Comparison of ENCODE assay signal across 14 mouse cellular contexts in genomic region chr15:85909492-85909829, GRCm38 (mm10). TPM values are rescaled to one million over a fixed set of nuclear protein-coding genes. Genes with fewer than 3 reads are reported as not detected.
DNase-seq lines count a peak whose midpoint lies in the region; ATAC-seq and TF ChIP-seq lines count a peak whose summit lies in the region.
"Had no signal": no experiment of that assay in that cellular context is flagged by ENCODE, and none has a peak within 500 bp of the region (broad histone marks: within the 10 kb centered on the region; RNA-seq: fewer than 3 reads in every experiment).

No protein-coding gene starts in this region.

- 90% methylated on average over 3 of the region's 3 CpGs for WGBS in embryonic facial prominence, embryonic 13.5 days
- 91% methylated on average over 3 of the region's 3 CpGs for WGBS in embryonic facial prominence, embryonic 10.5 days
- 52% methylated on average over 3 of the region's 3 CpGs for WGBS in kidney, embryonic 15.5 days
- WGBS in stomach, postnatal 0 days, result 59% methylated on average over 3 of the region's 3 CpGs

- no peaks in the 10 kb centered on the region for H3K27me3 ChIP-seq in embryonic facial prominence, embryonic 13.5 days
- no peaks in the 10 kb centered on the region for H3K27me3 ChIP-seq in embryonic facial prominence, embryonic 10.5 days (replicated peaks; ENCODE audit: low read depth, poor library complexity, severe bottlenecking)
- H3K27me3 ChIP-seq in kidney, embryonic 15.5 days, result no peaks in the 10 kb centered on the region
- no peaks in the 10 kb centered on the region for H3K27me3 ChIP-seq in stomach, postnatal 0 days (ENCODE audit: control insufficient read depth, insufficient read depth, low read length)

- no peak for TF ChIP-seq EP300 in stomach, postnatal 0 days (optimal IDR thresholded peaks at IDR 0.05)

- peak overlapping the region; percentile 60 for H3K27ac ChIP-seq in embryonic facial prominence, embryonic 13.5 days
- H3K27ac ChIP-seq in embryonic facial prominence, embryonic 10.5 days (replicated peaks), result no peak overlapping the region
- peak overlapping the region; percentile 74 for H3K27ac ChIP-seq in kidney, embryonic 15.5 days
- H3K27ac ChIP-seq in stomach, postnatal 0 days (replicated peaks), result peak overlapping the region; percentile 78
- H3K27ac ChIP-seq: liver, embryonic 13.5 days; macrophage had no signal

- peak overlapping the region; percentile 36; the same call in 1 of the 2 replicates for H3K9ac ChIP-seq in embryonic facial prominence, embryonic 13.5 days
- H3K9ac ChIP-seq in kidney, embryonic 15.5 days, result no peak overlapping the region
- H3K9ac ChIP-seq in stomach, postnatal 0 days (ENCODE audit: low read length), result no peak overlapping the region
- H3K9ac ChIP-seq: liver, embryonic 13.5 days had no signal

- no peaks in the 10 kb centered on the region for H3K36me3 ChIP-seq in embryonic facial prominence, embryonic 13.5 days
- H3K36me3 ChIP-seq in embryonic facial prominence, embryonic 10.5 days (replicated peaks), result peaks cover 3% of the 10 kb centered on the region; the same call in 1 of the 2 replicates
- peaks cover 9% of the 10 kb centered on the region for H3K36me3 ChIP-seq in kidney, embryonic 15.5 days
- H3K36me3 ChIP-seq in stomach, postnatal 0 days (ENCODE audit: control insufficient read depth, insufficient read depth, low read length), result no peaks in the 10 kb centered on the region
- H3K36me3 ChIP-seq: liver, embryonic 13.5 days had no signal

- H3K9me3 ChIP-seq in embryonic facial prominence, embryonic 13.5 days, result no peaks in the 10 kb centered on the region
- no peaks in the 10 kb centered on the region for H3K9me3 ChIP-seq in embryonic facial prominence, embryonic 10.5 days
- 0 out of 2 replicates have a peak, but pooled peaks cover 3% of the 10 kb centered on the region for H3K9me3 ChIP-seq in kidney, embryonic 15.5 days (replicated peaks)
- no peaks in the 10 kb centered on the region for H3K9me3 ChIP-seq in stomach, postnatal 0 days (ENCODE audit: control insufficient read depth, low read length)
- H3K9me3 ChIP-seq: liver, embryonic 13.5 days had no signal

- no peak for DNase-seq in embryonic facial prominence, embryonic 10.5 days (ENCODE audit: low spot score)
- no peak for DNase-seq in kidney, adult 8-10 months
- DNase-seq in thymus, postnatal 25 days, result peak; percentile 26
- DNase-seq in thymus, postnatal 0 days (ENCODE audit: low spot score), result no peak
- DNase-seq in stomach, postnatal 0 days (ENCODE audit: low spot score), result no peak
- no peak for DNase-seq in right cerebral cortex, adult 2 months (ENCODE audit: low spot score in 2 of 2)
- DNase-seq: cerebellum, adult 11-12 months; gastrocnemius, postnatal 25 days; liver, embryonic 13.5 days had no signal

- peaks cover 19% of the 10 kb centered on the region for H3K4me1 ChIP-seq in embryonic facial prominence, embryonic 13.5 days
- H3K4me1 ChIP-seq in embryonic facial prominence, embryonic 10.5 days, result no peaks in the 10 kb centered on the region
- H3K4me1 ChIP-seq in kidney, embryonic 15.5 days, result peaks cover 24% of the 10 kb centered on the region
- H3K4me1 ChIP-seq in stomach, postnatal 0 days (replicated peaks; ENCODE audit: control insufficient read depth, insufficient read depth), result no peaks in the 10 kb centered on the region; the same call in 1 of the 2 replicates

- no peak for ATAC-seq in embryonic facial prominence, embryonic 13.5 days (ENCODE audit: insufficient number of reproducible peaks, insufficient read depth, low FRiP score, low TSS enrichment, low read depth)
- ATAC-seq in kidney, embryonic 15.5 days (replicated peaks; ENCODE audit: low FRiP score), result peak; percentile 37
- 0 out of 2 replicates have a peak, but pooled peaks have one; percentile 12 for ATAC-seq in stomach, postnatal 0 days (ENCODE audit: low FRiP score, low TSS enrichment)
- ATAC-seq: inflammation-experienced regulatory T-cells, adult 6 months had no signal

- TF ChIP-seq CTCF in stomach, postnatal 0 days (IDR thresholded peaks at IDR 0.05; ENCODE audit: low read depth), result no peak

- H3K4me3 ChIP-seq in embryonic facial prominence, embryonic 13.5 days, result no peak overlapping the region
- H3K4me3 ChIP-seq in embryonic facial prominence, embryonic 10.5 days, result no peak overlapping the region
- H3K4me3 ChIP-seq in kidney, embryonic 15.5 days (replicated peaks), result no peak overlapping the region
- no peak overlapping the region for H3K4me3 ChIP-seq in stomach, postnatal 0 days (ENCODE audit: low read depth, low read length)
- H3K4me3 ChIP-seq: erythroblast, embryonic 14.5 days; liver, embryonic 13.5 days had no signal

- no peak overlapping the region for H3K4me2 ChIP-seq in embryonic facial prominence, embryonic 13.5 days
- H3K4me2 ChIP-seq in kidney, embryonic 15.5 days, result no peak overlapping the region
- H3K4me2 ChIP-seq in stomach, postnatal 0 days (replicated peaks; ENCODE audit: low read depth), result 0 out of 2 replicates have a peak overlapping the region, but pooled peaks have one; percentile 8
- H3K4me2 ChIP-seq: liver, embryonic 13.5 days had no signal

RNA-seq across cellular contexts. Expression of gene Trmu, which starts 30.3 kb away (rescaled TPM):
- polyA plus RNA-seq in embryonic facial prominence, embryonic 13.5 days (2015; fragmentation: Nextera tagmentation; extraction: Ambion mirVana), result 49.4 and 52.9 TPM in 2 replicates
- polyA plus RNA-seq in embryonic facial prominence, embryonic 10.5 days (2016; fragmentation: Nextera tagmentation; extraction: Ambion mirVana), result 38.9 and 42.5 TPM in 2 replicates
- polyA plus RNA-seq in kidney, embryonic 15.5 days (2015; fragmentation: Nextera tagmentation; extraction: Ambion mirVana), result 39.4 and 50.4 TPM in 2 replicates
- 33.9 and 34.3 TPM in 2 replicates for polyA plus RNA-seq in thymus, postnatal 0 days (2015; fragmentation: Nextera tagmentation; extraction: Ambion mirVana)
- polyA plus RNA-seq in stomach, postnatal 0 days (2015; fragmentation: Nextera tagmentation; extraction: Ambion mirVana), result 21.2 and 21.5 TPM in 2 replicates

RNA-seq across cellular contexts. Expression of gene Gtse1, which starts 49.9 kb away (rescaled TPM):
- 25.5 and 27.2 TPM in 2 replicates for polyA plus RNA-seq in embryonic facial prominence, embryonic 13.5 days (2015; fragmentation: Nextera tagmentation; extraction: Ambion mirVana)
- polyA plus RNA-seq in embryonic facial prominence, embryonic 10.5 days (2016; fragmentation: Nextera tagmentation; extraction: Ambion mirVana), result 53.2 and 54.3 TPM in 2 replicates
- 30.3 and 30.8 TPM in 2 replicates for polyA plus RNA-seq in kidney, embryonic 15.5 days (2015; fragmentation: Nextera tagmentation; extraction: Ambion mirVana)
- 27.0 and 27.4 TPM in 2 replicates for polyA plus RNA-seq in thymus, postnatal 0 days (2015; fragmentation: Nextera tagmentation; extraction: Ambion mirVana)
- polyA plus RNA-seq in stomach, postnatal 0 days (2015; fragmentation: Nextera tagmentation; extraction: Ambion mirVana), result 5.0 and 6.5 TPM in 2 replicates
